In the genomic region with DNA sequence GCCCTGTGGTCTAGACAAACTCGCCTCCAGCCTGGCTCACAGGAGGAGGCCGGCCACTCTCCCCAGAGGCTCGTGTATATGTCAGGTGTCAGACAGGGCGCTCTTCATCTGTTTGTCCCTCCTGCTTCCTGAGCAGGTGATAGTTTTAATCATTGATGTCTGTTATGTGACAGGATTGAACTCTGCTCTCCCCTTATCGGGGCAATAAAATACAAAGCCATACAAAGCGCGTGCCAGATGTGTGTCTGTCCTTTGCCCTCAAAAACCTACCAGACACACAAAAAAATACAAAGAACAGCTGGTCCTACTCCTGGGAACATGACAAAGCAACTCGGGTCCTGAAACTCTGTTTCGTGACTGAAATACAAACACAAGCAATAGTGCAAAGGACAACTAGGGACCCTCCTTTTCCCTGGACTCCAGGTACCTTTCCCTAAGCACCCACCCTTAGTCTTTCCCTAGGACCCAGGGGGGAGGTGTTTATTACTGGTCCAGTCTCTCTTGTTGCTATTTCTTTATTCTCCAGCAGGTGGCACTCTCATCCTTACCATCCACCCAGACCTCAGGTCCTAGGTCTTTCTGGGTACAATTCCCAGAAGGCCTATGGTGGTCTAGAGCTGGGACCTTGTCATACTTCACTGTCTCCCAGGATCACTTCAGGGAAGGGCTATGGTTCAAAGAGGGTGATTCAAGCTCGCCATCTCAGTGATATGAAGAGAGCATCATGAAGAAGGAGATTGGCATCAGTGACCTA, we compare ENCODE assay signal across 9 mouse cellular contexts. TPM values are rescaled to one million over a fixed set of nuclear protein-coding genes. Genes with fewer than 3 reads are reported as not detected.
DNase-seq lines count a peak whose midpoint lies in the region; ATAC-seq and TF ChIP-seq lines count a peak whose summit lies in the region.
"Had no signal": no experiment of that assay in that cellular context is flagged by ENCODE, and none has a peak within 500 bp of the region (broad histone marks: within the 10 kb centered on the region; RNA-seq: fewer than 3 reads in every experiment).

No protein-coding gene starts in this region.

- H3K27ac ChIP-seq in spleen, adult 2 months (ENCODE audit: insufficient read depth, low read length) = no peak overlapping the region
- no peak overlapping the region for H3K27ac ChIP-seq in bone marrow macrophage, adult 2 months (ENCODE audit: insufficient read depth, low read depth, low read length)
- no peak overlapping the region for H3K27ac ChIP-seq in neural tube, embryonic 13.5 days (replicated peaks)
- H3K27ac ChIP-seq: heart, embryonic 15.5 days had no signal

- 0 out of 2 replicates have a peak, but pooled peaks have one; percentile 54 for ATAC-seq in erythroblast, adult 5-6 weeks (replicated peaks; ENCODE audit: low FRiP score, poor library complexity, severe bottlenecking)
- ATAC-seq in neural tube, embryonic 13.5 days (ENCODE audit: low read depth) = peak; percentile 25
- ATAC-seq in inflammation-experienced regulatory T-cells, adult 6 months = no peak

- H3K4me1 ChIP-seq in spleen, adult 2 months (ENCODE audit: control insufficient read depth, insufficient read depth, insufficient read length) = no peaks in the 10 kb centered on the region
- H3K4me1 ChIP-seq in bone marrow macrophage, adult 2 months (ENCODE audit: control insufficient read depth, insufficient read depth, low read length) = no peaks in the 10 kb centered on the region
- peaks cover 20% of the 10 kb centered on the region for H3K4me1 ChIP-seq in neural tube, embryonic 13.5 days (replicated peaks)
- H3K4me1 ChIP-seq: heart, embryonic 15.5 days had no signal

- no peaks in the 10 kb centered on the region for H3K27me3 ChIP-seq in spleen, adult 2 months (ENCODE audit: control insufficient read depth, insufficient read depth, low read length)
- peaks cover 23% of the 10 kb centered on the region for H3K27me3 ChIP-seq in neural tube, embryonic 13.5 days

- peak; percentile 23; the same call in 1 of the 2 replicates for TF ChIP-seq CTCF in spleen, adult 2 months (IDR thresholded peaks at IDR 0.05; ENCODE audit: extremely low read depth, insufficient read depth, insufficient read length, insufficient replicate concordance)
- TF ChIP-seq CTCF in bone marrow macrophage, adult 2 months (IDR thresholded peaks at IDR 0.05; ENCODE audit: low read depth, low read length) = peak; percentile 63

- no peak overlapping the region for H3K4me2 ChIP-seq in neural tube, embryonic 13.5 days
- H3K4me2 ChIP-seq: heart, embryonic 15.5 days had no signal

- no peaks in the 10 kb centered on the region for H3K36me3 ChIP-seq in spleen, adult 2 months (ENCODE audit: control insufficient read depth, insufficient read depth, low read length)
- no peaks in the 10 kb centered on the region for H3K36me3 ChIP-seq in neural tube, embryonic 13.5 days
- H3K36me3 ChIP-seq: heart, embryonic 15.5 days had no signal

- no peak overlapping the region for H3K9ac ChIP-seq in neural tube, embryonic 13.5 days
- H3K9ac ChIP-seq: heart, embryonic 15.5 days had no signal

- WGBS in spleen, adult 2 months = 37% methylated on average over 10 of the region's 10 CpGs
- WGBS in neural tube, embryonic 13.5 days = 31% methylated on average over 10 of the region's 10 CpGs

- intact Hi-C loops in left cerebral cortex, postnatal 25 days (cut with DNase I) = loop anchor here (1.0 kb wide), 2 partner anchors 148 to 433 kb away; no protein-coding TSS in a partner anchor

- H3K4me3 ChIP-seq in spleen, adult 2 months (ENCODE audit: extremely low read depth, insufficient read depth, insufficient read length) = no peak overlapping the region
- H3K4me3 ChIP-seq in bone marrow macrophage, adult 2 months (ENCODE audit: insufficient read depth, low read length) = no peak overlapping the region
- no peak overlapping the region for H3K4me3 ChIP-seq in neural tube, embryonic 13.5 days
- H3K4me3 ChIP-seq: heart, embryonic 15.5 days had no signal

- DNase-seq in spleen, adult 2 months (ENCODE audit: low read depth in 1 of 2, low spot score in 2 of 2) = peak in 1 of 2 experiments; percentile 4
- DNase-seq in spleen, postnatal 14 days (ENCODE audit: low spot score in 2 of 2) = no peak
- DNase-seq in hindlimb bud, embryonic 11.5 days (ENCODE audit: extremely low spot score, low read depth, low spot score) = peak; percentile 63
- DNase-seq in left cerebral cortex, postnatal 25 days (ENCODE audit: low spot score in 2 of 2) = peak; percentile 56 to 74

- no peak for TF ChIP-seq POLR2A in spleen, adult 2 months (IDR thresholded peaks at IDR 0.05; ENCODE audit: low read depth, low read length)
- TF ChIP-seq POLR2A in bone marrow macrophage, adult 2 months (IDR thresholded peaks at IDR 0.05; ENCODE audit: borderline replicate concordance, low read depth, low read length) = no peak

- no peaks in the 10 kb centered on the region for H3K9me3 ChIP-seq in neural tube, embryonic 13.5 days
- H3K9me3 ChIP-seq: heart, embryonic 15.5 days had no signal

RNA-seq across cellular contexts. Expression of gene Wnt3, which starts 10.4 kb away (rescaled TPM):
- polyA plus RNA-seq in spleen, adult 2 months (2012; rRNA removed) = 0.06 and 0.08 TPM in 2 replicates
- polyA plus RNA-seq in bone marrow macrophage, adult 2 months (2012; ENCODE audit: insufficient read depth, insufficient read length, missing spikeins) = not detected in 2 replicates
- not detected in 2 replicates for total RNA-seq in erythroblast, adult 5-6 weeks (2015; ENCODE audit: low replicate concordance)
- not detected in 2 replicates for total RNA-seq in erythroblast, adult 5-6 weeks (2017; ENCODE audit: low replicate concordance)
- total RNA-seq in left cerebral cortex, postnatal 25 days (2021) = 1 to 10 TPM in 1 of 2 experiments, under 1 TPM in 1; 0.92 to 1.4 TPM
- polyA plus RNA-seq in neural tube, embryonic 13.5 days (2015; fragmentation: Nextera tagmentation; extraction: Ambion mirVana) = 8.1 and 9.2 TPM in 2 replicates
- 1 to 10 TPM in 2 of 3 experiments, under 1 TPM in 1; 0.53 to 2.9 (median 2.3) TPM for polyA plus RNA-seq in inflammation-experienced regulatory T-cells, adult 6 months (2017; shearing (Covaris generic))

RNA-seq across cellular contexts. Expression of gene Wnt9b, which starts 14.0 kb away (rescaled TPM):
- 0.16 and 0.18 TPM in 2 replicates for polyA plus RNA-seq in spleen, adult 2 months (2012; rRNA removed)
- polyA plus RNA-seq in bone marrow macrophage, adult 2 months (2012; ENCODE audit: insufficient read depth, insufficient read length, missing spikeins) = not detected in 2 replicates
- not detected in 2 replicates for total RNA-seq in erythroblast, adult 5-6 weeks (2015; ENCODE audit: low replicate concordance)
- total RNA-seq in erythroblast, adult 5-6 weeks (2017; ENCODE audit: low replicate concordance) = not detected in 2 replicates
- under 1 TPM; 0.07 to 0.30 TPM for total RNA-seq in left cerebral cortex, postnatal 25 days (2021)
- not detected in 2 replicates for polyA plus RNA-seq in neural tube, embryonic 13.5 days (2015; fragmentation: Nextera tagmentation; extraction: Ambion mirVana)
- not detected for polyA plus RNA-seq in inflammation-experienced regulatory T-cells, adult 6 months (2017; shearing (Covaris generic))

Comparison
In these comparisons a context has a peak if more than half of its experiments do, and no peak if none do; other contexts are left out.
1. DNase-seq: peak in hindlimb bud, embryonic 11.5 days (single experiment) and left cerebral cortex, postnatal 25 days (2 of 2); none in spleen, postnatal 14 days (0 of 2).